Mouse (Mus musculus): Measurements from ENCODE around the gene Gm5728. TPM values are rescaled to one million over a fixed set of nuclear protein-coding genes. Genes with fewer than 3 reads are reported as not detected.
"Not testable (repeated sequence)": the region's sequence is repeated elsewhere in the genome, so short reads cannot be mapped to it uniquely, and the experiment has no call there.

Gene Gm5728
- polyA plus RNA-seq (2012; fragmentation: generic; extraction: Trizol) = not detected

GRCm38 (mm10) chr7:20375310-20375709, at the start of gene Gm5728:
Gene Gm5728, minus strand, starts transcription at chr7:20375410.
- H3K79me2 ChIP-seq (ENCODE audit: control insufficient read depth, insufficient read depth); H3ac ChIP-seq (ENCODE audit: control insufficient read depth, insufficient read length); H3K27me3 ChIP-seq (ENCODE audit: control insufficient read depth, insufficient read depth, insufficient read length); H3K4me3 ChIP-seq; H3K4me2 ChIP-seq (ENCODE audit: low read depth); H3K36me3 ChIP-seq (ENCODE audit: control insufficient read depth, insufficient read depth): not testable (repeated sequence)

DNA sequence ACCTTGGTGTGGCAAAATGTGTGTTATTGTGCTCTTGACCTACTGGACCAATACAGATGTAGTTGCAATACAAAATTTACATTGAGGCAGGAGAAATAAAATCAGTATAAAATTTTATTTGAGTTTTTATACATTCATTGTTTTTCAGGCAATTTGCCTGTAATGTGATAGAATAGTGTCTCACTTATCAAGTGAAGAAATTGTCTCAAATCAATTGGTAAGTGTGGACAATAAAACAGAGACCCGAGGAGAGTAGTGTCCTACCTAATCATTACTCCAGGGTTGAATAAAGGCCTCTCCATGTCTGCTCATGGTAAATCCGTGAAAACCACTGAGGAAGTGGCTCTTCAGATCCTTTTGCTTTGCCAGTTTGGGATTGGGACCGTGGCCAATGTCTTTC, 42.4 kb upstream of the Gm5728 start, which contains the start of gene Vmn1r100:
Gene Vmn1r100, plus strand, starts transcription at position 301 of the 400 bp plus-strand sequence.
- H3K36me3 ChIP-seq (ENCODE audit: control insufficient read depth, insufficient read depth); H3ac ChIP-seq (ENCODE audit: control insufficient read depth, insufficient read length); H3K4me3 ChIP-seq; H3K79me2 ChIP-seq (ENCODE audit: control insufficient read depth, insufficient read depth); H3K27me3 ChIP-seq (ENCODE audit: control insufficient read depth, insufficient read depth, insufficient read length); H3K4me2 ChIP-seq (ENCODE audit: low read depth): not testable (repeated sequence)

DNA sequence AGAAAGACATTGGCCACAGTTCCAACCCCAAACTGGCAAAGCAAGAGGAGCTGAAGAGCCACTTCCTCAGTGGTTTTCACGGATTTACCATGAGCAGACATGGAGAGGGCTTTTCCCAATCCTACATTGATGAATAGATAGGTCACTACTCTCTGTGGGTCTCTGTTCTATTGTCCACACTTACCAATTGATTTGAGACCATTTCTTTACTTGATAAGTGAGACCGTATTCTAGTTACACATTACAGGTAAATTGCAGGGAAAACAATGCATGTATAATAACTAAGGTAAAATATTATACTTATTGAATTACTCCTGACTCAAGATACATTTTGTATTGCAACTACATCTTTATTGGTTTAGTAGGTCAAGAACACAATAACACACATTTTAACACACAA, 41.2 kb downstream of the Gm5728 start, which contains the start of gene Gm4133:
Gene Gm4133, minus strand, starts transcription at position 101 of the 400 bp plus-strand sequence.
- H3ac ChIP-seq (ENCODE audit: control insufficient read depth, insufficient read length); H3K4me3 ChIP-seq; H3K4me2 ChIP-seq (ENCODE audit: low read depth); H3K27me3 ChIP-seq (ENCODE audit: control insufficient read depth, insufficient read depth, insufficient read length); H3K79me2 ChIP-seq (ENCODE audit: control insufficient read depth, insufficient read depth); H3K36me3 ChIP-seq (ENCODE audit: control insufficient read depth, insufficient read depth): not testable (repeated sequence)

Other genes with a start within 250 kb of the Gm5728 start
- not detected for gene Vmn1r93, start 236.3 kb downstream of the Gm5728 start, polyA plus RNA-seq (2012; fragmentation: generic; extraction: Trizol)
- gene Vmn1r94, start 207.0 kb downstream of the Gm5728 start, polyA plus RNA-seq (2012; fragmentation: generic; extraction: Trizol) = not detected
- gene Vmn1r95, start 181.7 kb downstream of the Gm5728 start, polyA plus RNA-seq (2012; fragmentation: generic; extraction: Trizol) = not detected
- gene Gm6164, start 169.8 kb downstream of the Gm5728 start, polyA plus RNA-seq (2012; fragmentation: generic; extraction: Trizol) = not detected
- not detected for gene Gm4498, start 141.6 kb downstream of the Gm5728 start, polyA plus RNA-seq (2012; fragmentation: generic; extraction: Trizol)
- gene Gm5890, start 112.6 kb downstream of the Gm5728 start, polyA plus RNA-seq (2012; fragmentation: generic; extraction: Trizol) = not detected
- not detected for gene Gm4133, start 41.3 kb downstream of the Gm5728 start, polyA plus RNA-seq (2012; fragmentation: generic; extraction: Trizol)
- gene Vmn1r100, start 42.5 kb upstream of the Gm5728 start, polyA plus RNA-seq (2012; fragmentation: generic; extraction: Trizol) = not detected
- not detected for gene Vmn1r101, start 67.2 kb upstream of the Gm5728 start, polyA plus RNA-seq (2012; fragmentation: generic; extraction: Trizol)
- gene Gm10670, start 99.5 kb upstream of the Gm5728 start, polyA plus RNA-seq (2012; fragmentation: generic; extraction: Trizol) = not detected
- gene Vmn1r103, start 135.1 kb upstream of the Gm5728 start, polyA plus RNA-seq (2012; fragmentation: generic; extraction: Trizol) = not detected
- gene Vmn1r104, start 158.4 kb upstream of the Gm5728 start, polyA plus RNA-seq (2012; fragmentation: generic; extraction: Trizol) = not detected
- not detected for gene Gm5726, start 170.3 kb upstream of the Gm5728 start, polyA plus RNA-seq (2012; fragmentation: generic; extraction: Trizol)
- not detected for gene Gm4141, start 200.8 kb upstream of the Gm5728 start, polyA plus RNA-seq (2012; fragmentation: generic; extraction: Trizol)
- not detected for gene Gm4513, start 223.6 kb upstream of the Gm5728 start, polyA plus RNA-seq (2012; fragmentation: generic; extraction: Trizol)

Data from myocyte (in vitro differentiated cells).